In the genomic region with DNA sequence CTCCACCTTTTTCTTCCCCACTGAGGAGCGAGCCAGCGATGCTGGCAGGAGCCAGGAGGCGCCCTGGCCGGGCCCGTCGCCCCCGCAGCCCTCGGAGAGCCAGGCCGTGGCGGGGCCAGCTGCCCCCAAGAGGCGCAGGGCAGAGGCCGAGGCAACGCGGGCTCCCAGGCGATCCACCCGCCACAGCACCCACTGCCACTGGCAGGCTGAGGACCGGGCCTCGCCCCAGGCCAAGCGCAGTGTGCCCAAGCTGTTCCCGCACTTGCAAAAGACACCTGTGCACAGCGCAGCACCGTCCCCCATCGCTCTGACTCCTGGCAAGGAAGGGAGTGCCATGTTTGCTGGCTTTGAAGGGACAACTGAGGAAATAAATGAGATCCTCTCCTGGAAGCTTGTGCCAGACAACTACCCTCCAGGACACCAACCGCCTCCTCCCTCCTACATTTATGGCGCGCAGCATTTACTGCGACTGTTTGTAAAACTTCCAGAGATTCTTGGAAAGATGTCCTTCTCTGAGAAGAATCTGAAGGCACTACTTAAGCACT, we compare ENCODE assay signal across 8 mouse cellular contexts. TPM values are rescaled to one million over a fixed set of nuclear protein-coding genes. Genes with fewer than 3 reads are reported as not detected.
DNase-seq lines count a peak whose midpoint lies in the region; ATAC-seq lines count a peak whose summit lies in the region.

No protein-coding gene starts in this region.

- no peaks in the 10 kb centered on the region for H3K9me3 ChIP-seq in kidney, embryonic 14.5 days (ENCODE audit: control insufficient read depth, low read length)
- no peaks in the 10 kb centered on the region for H3K9me3 ChIP-seq in embryonic facial prominence, embryonic 10.5 days
- H3K9me3 ChIP-seq in hindbrain, embryonic 13.5 days: no peaks in the 10 kb centered on the region

- WGBS in kidney, embryonic 14.5 days: 11% methylated on average over 25 of the region's 27 CpGs
- WGBS in embryonic facial prominence, embryonic 10.5 days: 14% methylated on average over 27 of the region's 27 CpGs
- 11% methylated on average over 25 of the region's 27 CpGs for WGBS in hindbrain, embryonic 13.5 days

- H3K4me1 ChIP-seq in kidney, embryonic 14.5 days (ENCODE audit: control insufficient read depth, insufficient read depth, low read length): 0 out of 2 replicates have a peak, but pooled peaks cover 6% of the 10 kb centered on the region
- H3K4me1 ChIP-seq in embryonic facial prominence, embryonic 10.5 days: peaks cover 19% of the 10 kb centered on the region
- peaks cover 10% of the 10 kb centered on the region for H3K4me1 ChIP-seq in hindbrain, embryonic 13.5 days (replicated peaks)

- H3K27ac ChIP-seq in kidney, embryonic 14.5 days (ENCODE audit: low read depth, low read length): peak overlapping the region; percentile 60; the same call in 1 of the 2 replicates
- peak overlapping the region; percentile 93 for H3K27ac ChIP-seq in embryonic facial prominence, embryonic 10.5 days (replicated peaks)
- peak overlapping the region; percentile 95 for H3K27ac ChIP-seq in hindbrain, embryonic 13.5 days

- H3K4me3 ChIP-seq in kidney, embryonic 14.5 days (ENCODE audit: low read length): peak overlapping the region; percentile 59
- H3K4me3 ChIP-seq in embryonic facial prominence, embryonic 10.5 days: peak overlapping the region; percentile 69
- peak overlapping the region; percentile 65 for H3K4me3 ChIP-seq in hindbrain, embryonic 13.5 days

- H3K27me3 ChIP-seq in kidney, embryonic 14.5 days (ENCODE audit: control insufficient read depth, insufficient read depth, low read length): no peaks in the 10 kb centered on the region
- H3K27me3 ChIP-seq in embryonic facial prominence, embryonic 10.5 days (replicated peaks; ENCODE audit: low read depth, poor library complexity, severe bottlenecking): no peaks in the 10 kb centered on the region
- H3K27me3 ChIP-seq in hindbrain, embryonic 13.5 days: no peaks in the 10 kb centered on the region

- H3K4me2 ChIP-seq in kidney, embryonic 14.5 days (replicated peaks; ENCODE audit: low read depth, low read length): peak overlapping the region; percentile 85
- peak overlapping the region; percentile 86 for H3K4me2 ChIP-seq in hindbrain, embryonic 13.5 days

- no peak for DNase-seq in kidney, postnatal 14 days
- DNase-seq in ZHBTc4 (ENCODE audit: low read depth, low spot score): peak; percentile 65
- DNase-seq in embryonic facial prominence, embryonic 10.5 days (ENCODE audit: low spot score): no peak
- peak; percentile 7 for DNase-seq in liver
- peak; percentile 52 to 53 for DNase-seq in right cerebral cortex, adult 2 months (ENCODE audit: low spot score in 2 of 2)
- no peak for DNase-seq in MN1 (ENCODE audit: low spot score)

- ATAC-seq in kidney, embryonic 14.5 days (ENCODE audit: low FRiP score, low TSS enrichment): peak; percentile 79
- ATAC-seq in hindbrain, embryonic 13.5 days (ENCODE audit: low FRiP score): peak; percentile 84

- no peaks in the 10 kb centered on the region for H3K36me3 ChIP-seq in kidney, embryonic 14.5 days (ENCODE audit: control insufficient read depth, insufficient read depth, low read length)
- no peaks in the 10 kb centered on the region for H3K36me3 ChIP-seq in embryonic facial prominence, embryonic 10.5 days (replicated peaks)
- H3K36me3 ChIP-seq in hindbrain, embryonic 13.5 days: no peaks in the 10 kb centered on the region

- H3K9ac ChIP-seq in kidney, embryonic 14.5 days (ENCODE audit: low read depth, low read length): peak overlapping the region; percentile 62
- peak overlapping the region; percentile 91 for H3K9ac ChIP-seq in hindbrain, embryonic 13.5 days

RNA-seq across cellular contexts. Expression of a gene that starts 9.0 kb away (rescaled TPM):
- 8.0 and 9.0 TPM in 2 replicates for polyA plus RNA-seq in kidney, embryonic 14.5 days (2014; fragmentation: Nextera tagmentation; extraction: Ambion mirVana)
- polyA plus RNA-seq in embryonic facial prominence, embryonic 10.5 days (2016; fragmentation: Nextera tagmentation; extraction: Ambion mirVana): 7.5 and 8.6 TPM in 2 replicates
- polyA plus RNA-seq in hindbrain, embryonic 13.5 days (2015; fragmentation: Nextera tagmentation; extraction: Ambion mirVana): 10.1 and 10.4 TPM in 2 replicates

Comparison
In these comparisons a context has a peak if more than half of its experiments do, and no peak if none do; other contexts are left out.
1. DNase-seq: peak in ZHBTc4 (single experiment), liver (single experiment) and right cerebral cortex, adult 2 months (2 of 2); none in kidney, postnatal 14 days (single experiment), embryonic facial prominence, embryonic 10.5 days (single experiment) and MN1 (single experiment).
2. Peak in every context shown above with its lines, with median percentiles within 50 percentile points of each other: H3K27ac ChIP-seq and H3K4me3 ChIP-seq.